Mouse (Mus musculus): Measurements from ENCODE around the gene Ccdc175.

The Ccdc175 gene

DNA sequence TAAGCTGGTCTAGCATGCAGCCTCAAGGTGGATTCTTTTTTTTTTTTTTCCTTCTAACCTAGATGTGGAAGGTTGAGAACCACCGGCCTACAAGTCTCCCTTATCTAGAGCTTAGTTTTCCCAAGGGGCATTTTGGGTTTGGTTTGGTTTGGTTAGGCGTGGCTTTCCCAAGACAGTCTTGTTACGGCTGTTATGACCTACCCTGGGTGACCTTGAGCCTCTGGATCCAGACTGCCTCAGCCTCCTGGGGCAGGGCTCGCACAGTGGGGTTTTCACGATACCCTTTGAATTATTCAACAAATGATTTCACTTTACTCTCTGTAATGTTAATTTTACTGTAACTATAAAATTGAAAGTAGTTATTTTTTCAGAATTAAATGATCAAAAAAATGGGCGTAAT is 82.1 kb downstream of the Ccdc175 start:
- no peak for DNase-seq (ENCODE audit: low spot score)

- DNase-seq (ENCODE audit: low spot score), result no peak
Observed at GRCm38 (mm10) chr12:72096966-72097365, 87.9 kb downstream of the Ccdc175 start.

DNA sequence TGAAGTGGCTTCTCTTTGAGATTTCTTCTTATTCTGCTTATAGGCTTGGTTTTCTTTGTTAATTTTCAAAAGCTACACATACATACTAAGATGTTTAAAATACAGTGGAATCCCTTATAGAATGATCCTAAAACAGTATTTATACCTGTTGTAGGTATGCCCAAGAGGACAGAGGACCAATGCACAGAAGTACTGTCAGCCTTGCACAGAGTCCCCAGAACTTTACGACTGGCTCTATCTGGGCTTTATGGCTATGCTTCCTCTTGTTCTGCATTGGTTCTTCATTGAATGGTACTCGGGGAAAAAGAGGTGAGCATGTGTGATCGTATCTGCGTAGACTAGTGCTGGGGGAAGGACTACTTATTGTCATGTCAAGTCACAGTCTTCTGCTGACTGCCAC is 95.0 kb downstream of the Ccdc175 start:
- DNase-seq (ENCODE audit: low spot score), result no peak

DNA sequence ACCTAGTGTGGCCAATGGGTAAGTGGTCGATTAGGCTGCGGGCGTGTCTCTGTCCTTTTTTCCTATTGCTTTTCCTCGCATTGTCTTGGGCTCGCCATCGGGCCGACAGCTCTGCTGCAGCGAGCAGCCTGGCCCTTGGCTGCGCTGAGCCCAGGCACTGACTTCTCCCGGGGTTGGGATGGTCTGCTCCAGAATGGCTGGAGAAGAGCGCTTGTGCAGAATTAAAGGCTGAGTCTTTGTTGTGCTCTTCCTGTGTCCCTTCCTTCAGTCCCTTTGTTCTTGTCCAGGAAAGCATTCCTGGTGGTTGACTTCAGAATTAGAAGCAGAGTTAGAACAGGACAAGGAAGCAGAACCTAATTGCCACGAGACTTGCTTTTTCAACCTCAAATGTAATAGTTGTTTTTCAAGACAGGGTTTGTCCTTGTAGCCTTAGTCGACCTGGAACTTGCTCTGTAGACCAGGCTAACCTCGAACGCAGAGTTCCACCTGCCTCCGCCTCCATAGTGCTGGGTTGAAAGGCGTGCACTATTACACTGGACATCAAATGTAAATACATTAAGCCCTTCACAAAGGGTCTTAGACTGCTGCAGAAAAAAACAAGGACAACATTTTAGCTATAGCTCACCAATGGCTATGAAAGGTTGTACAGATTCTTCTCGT is 98.5 kb downstream of the Ccdc175 start:
- DNase-seq (ENCODE audit: low spot score), result no peak

GRCm38 (mm10) chr12:72085329-72086165 is 99.3 kb downstream of the Ccdc175 start, which contains the start of the genes L3hypdh and Jkamp:
L3hypdh (minus strand) TSS chr12:72085439.
Jkamp (plus strand) TSS chr12:72085589.
- DNase-seq (ENCODE audit: low spot score), result peak; percentile 99

GRCm38 (mm10) chr12:72085024-72085328 is 99.9 kb downstream of the Ccdc175 start:
- no peak for DNase-seq (ENCODE audit: low spot score)

- peak; percentile 16 for DNase-seq (ENCODE audit: low spot score)
Observed at GRCm38 (mm10) chr12:72084261-72085023, 100.4 kb downstream of the Ccdc175 start.

- DNase-seq (ENCODE audit: low spot score), result no peak
Observed at GRCm38 (mm10) chr12:72083265-72083664, 101.6 kb downstream of the Ccdc175 start.

- no peak for DNase-seq (ENCODE audit: low spot score)
Observed at GRCm38 (mm10) chr12:72082370-72082769, 102.5 kb downstream of the Ccdc175 start.

GRCm38 (mm10) chr12:72081961-72082360 is 102.9 kb downstream of the Ccdc175 start:
- no peak for DNase-seq (ENCODE audit: low spot score)

- DNase-seq (ENCODE audit: low spot score), result no peak
Observed at GRCm38 (mm10) chr12:72078248-72078647, 106.6 kb downstream of the Ccdc175 start.

DNA sequence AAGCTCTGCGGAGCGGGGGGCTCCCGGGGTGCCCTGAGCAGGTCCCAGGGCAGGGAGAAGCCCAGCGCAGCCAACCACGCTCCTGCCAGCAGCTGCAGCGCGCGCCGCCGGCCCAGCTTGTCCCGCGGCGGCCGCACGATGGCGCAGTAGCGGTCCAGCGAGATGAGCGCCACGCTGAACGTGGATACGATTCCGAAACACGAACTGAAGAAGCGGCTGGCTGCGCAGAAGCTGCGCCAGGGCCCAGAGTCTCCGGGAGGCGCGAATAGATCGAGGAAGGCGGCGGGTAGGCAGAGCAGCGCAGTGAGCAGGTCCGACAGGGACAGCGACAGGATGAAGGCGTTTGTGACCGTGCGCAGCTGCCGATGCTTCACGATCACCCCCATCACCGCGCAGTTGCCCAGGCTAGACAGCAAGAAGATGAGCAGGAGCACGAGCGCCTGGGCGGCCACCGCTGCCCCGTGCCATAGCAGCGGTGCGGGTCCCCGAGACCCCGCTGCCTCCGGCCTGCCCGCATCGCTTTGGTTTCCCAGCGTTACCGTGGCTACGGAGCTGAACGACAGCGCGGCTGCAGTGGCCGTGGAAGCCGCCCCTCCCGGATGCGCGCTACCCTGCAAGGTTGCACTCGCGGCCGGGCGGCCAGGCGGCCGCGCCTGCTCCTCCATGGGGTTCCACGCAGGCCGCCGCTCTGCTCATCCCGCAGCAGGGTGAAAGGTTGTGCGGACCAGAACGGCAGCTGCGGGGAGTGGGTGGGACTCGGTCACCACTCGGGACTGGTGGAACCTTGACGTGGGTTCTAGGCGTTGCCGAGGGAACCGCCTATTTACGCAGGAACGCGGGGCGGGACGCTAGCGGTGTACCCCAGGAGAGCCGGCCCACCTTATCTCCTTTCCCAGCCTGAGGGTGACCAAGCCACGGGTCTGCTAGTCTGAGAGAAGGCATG is 114.2 kb downstream of the Ccdc175 start, which contains the start of gene Gpr135:
Gpr135 (minus strand) TSS at position 799 of the 943 bp plus-strand sequence.
- peak; percentile 78 for DNase-seq (ENCODE audit: low spot score)

DNA sequence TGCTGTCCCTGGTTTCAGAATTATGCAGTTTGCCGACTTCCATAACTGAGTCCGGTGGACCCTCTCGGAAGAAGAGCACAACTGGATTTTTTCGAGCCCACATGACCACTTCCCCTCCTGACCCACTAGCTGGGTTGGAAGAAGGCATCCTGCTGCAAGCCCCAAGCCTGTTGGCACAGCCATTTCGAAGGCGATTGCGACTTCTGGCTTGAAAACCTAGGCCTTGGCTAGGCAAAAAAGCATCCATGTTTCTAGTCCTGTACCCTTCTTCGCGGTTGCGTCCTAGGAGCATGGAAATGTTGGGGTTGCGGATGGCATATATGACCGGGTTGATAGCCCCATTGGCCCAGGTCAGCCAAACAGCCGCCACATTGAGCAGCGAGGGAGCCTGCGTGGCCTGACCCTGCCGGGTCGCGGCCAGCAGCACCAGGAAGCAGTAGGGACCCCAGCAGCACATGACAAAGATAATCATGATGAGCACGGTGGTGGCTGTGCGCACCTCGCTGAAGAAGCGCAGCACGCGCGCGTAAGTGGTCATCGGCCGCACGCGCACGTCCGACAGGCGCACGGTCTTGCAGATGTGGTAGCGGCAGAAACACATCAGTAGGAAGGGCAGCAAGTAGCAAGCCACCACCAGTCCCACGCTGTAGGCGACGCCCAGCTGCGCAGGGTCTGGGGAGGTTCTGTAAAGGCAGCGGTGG is 115.1 kb downstream of the Ccdc175 start:
- no peak for DNase-seq (ENCODE audit: low spot score)

DNA sequence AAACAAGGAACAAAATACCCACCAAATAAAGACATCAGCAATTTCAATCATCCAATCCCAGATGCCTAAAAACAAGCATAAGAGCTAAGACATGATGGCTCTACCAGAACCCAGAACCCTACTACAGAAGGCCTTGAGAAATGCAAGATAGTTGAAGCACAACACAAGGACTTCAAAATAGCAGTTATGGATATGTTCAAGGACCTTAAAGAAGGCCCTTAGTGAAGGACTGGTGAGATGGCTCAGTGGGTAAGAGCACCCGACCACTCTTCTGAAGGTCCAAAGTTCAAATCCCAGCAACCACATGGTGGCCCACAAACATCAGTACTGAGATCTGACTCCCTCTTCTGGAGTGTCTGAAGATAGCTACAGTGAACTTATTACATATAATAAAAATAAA is 127.0 kb downstream of the Ccdc175 start:
- DNase-seq (ENCODE audit: low spot score), result no peak

GRCm38 (mm10) chr12:72053851-72054250 is 131.0 kb downstream of the Ccdc175 start:
- DNase-seq (ENCODE audit: low spot score), result no peak

GRCm38 (mm10) chr12:72053303-72053702 is 131.5 kb downstream of the Ccdc175 start:
- no peak for DNase-seq (ENCODE audit: low spot score)

GRCm38 (mm10) chr12:72052571-72052970 is 132.3 kb downstream of the Ccdc175 start:
- DNase-seq (ENCODE audit: low spot score), result no peak
